Mouse (Mus musculus) neural tube, embryonic 10.5 days (tissue): ENCODE data around the gene Agbl1.

Source experiments
- DNase-seq: peaks from one replicate; pipeline ENCODE4 v3.0.0-alpha.2; 2017; ENCODE audit warnings: low spot score; ENCODE audit errors: extremely low spot score

Agbl1 gene

DNA sequence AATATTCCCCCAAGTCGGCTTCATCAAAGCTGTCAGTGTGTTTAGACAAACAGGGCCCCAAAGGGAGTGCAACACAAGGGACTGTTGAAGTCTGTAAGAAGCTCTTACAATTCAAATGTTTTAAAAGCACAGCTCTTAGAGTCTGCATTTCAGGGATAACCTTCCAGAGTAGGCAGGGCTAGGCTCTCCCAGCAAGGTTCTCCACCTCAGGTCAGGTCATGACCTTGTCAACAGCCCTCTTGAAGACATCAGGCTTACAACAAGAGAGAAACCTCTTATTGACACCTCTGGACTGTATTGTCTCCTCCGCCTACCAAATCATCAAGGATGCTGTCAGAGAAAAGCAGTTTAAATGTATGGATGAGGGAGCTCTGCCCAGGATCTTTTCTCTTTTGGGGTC is 692.0 kb downstream of the Agbl1 start:
- DNase-seq, result no peak

- no peak for DNase-seq
These were observed 705.5 kb downstream of the Agbl1 start for GRCm38 (mm10) chr7:76935219-76935618.

GRCm38 (mm10) chr7:76941531-76941930 is 711.8 kb downstream of the Agbl1 start:
- DNase-seq, result no peak

- DNase-seq, result peak; percentile 14
These were observed 741.6 kb downstream of the Agbl1 start for GRCm38 (mm10) chr7:76971334-76971733.

- DNase-seq, result no peak
These were observed 779.9 kb downstream of the Agbl1 start for GRCm38 (mm10) chr7:77009571-77009970.

DNA sequence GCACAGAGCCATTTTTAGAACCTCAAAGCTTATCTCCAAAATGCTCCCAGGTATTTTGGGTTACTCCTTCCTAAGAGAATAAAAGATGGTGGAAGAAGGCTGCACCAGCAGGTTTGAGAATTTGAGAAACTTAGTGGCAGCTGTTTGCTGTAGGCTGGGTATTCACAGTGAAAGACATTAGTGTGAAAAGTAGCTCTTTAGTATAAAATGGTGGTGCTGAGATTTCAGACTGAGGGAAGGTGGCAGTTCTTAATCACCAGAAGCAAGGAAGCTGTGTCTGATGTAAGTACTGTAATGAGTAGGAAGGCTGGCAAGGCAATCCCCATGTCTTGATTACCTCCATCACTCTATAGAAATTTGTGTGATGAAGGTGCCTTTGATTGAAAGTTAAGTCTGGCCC is 799.3 kb downstream of the Agbl1 start:
- DNase-seq, result no peak

DNA sequence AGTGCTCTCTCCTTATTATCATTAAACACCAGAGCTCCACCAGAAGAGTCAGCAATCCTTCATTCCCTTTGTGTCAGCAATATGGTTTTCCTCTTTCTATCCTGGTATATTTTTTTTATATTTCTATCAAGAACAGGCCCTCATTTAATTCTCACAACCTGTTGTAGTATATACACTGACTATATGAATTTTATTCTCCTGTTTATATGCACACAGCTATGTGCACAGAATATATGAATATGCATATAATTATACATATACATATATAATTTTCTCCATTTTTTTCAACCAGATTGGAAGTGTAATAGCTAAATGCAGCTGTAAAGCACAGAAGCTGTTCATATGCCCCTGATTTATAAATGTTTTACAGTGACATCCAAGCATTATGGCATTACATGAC is 846.3 kb downstream of the Agbl1 start:
- no peak for DNase-seq

DNA sequence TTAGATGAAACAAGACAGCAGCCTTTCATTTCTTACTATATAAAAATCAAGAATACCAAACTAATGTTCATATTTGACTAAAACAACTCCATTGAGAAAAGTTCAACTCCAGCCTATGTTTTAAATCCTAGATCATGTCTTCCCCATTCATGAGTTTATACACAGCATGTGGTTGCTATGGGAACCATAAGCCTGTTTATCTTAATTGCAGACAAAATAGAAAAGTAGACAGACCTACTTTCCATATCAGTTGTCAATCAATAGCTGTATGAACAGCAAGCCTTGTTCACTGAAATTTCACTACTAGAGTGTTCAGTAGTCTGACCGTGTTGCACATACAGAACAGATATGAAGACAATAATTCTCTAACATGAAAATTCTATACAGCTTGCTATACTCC is 857.6 kb downstream of the Agbl1 start:
- DNase-seq, result no peak

DNA sequence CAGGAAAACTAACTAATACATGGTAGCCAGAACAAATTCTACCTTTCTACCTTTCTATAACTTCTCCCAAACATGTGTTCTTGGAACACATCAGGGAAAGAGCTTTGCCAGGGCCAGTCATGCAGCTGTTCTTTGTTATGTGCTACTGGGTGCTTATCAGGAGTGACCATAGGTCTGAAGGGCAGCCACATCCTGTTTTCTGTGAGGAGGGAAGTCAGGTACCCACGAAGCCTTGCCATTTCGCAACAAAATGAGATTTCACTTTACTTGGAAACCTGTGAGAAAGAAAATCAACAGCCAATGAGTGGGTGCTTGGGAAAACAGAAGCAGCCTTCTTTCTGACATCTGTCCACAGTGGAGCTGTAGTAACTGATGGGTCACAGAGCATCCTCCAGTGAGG is 865.5 kb downstream of the Agbl1 start:
- DNase-seq, result no peak

GRCm38 (mm10) chr7:77114021-77114420 is 884.3 kb downstream of the Agbl1 start:
- DNase-seq, result no peak

- no peak for DNase-seq
These were observed 899.4 kb downstream of the Agbl1 start for GRCm38 (mm10) chr7:77129045-77129444.

GRCm38 (mm10) chr7:77131950-77132349 is 902.3 kb downstream of the Agbl1 start:
- DNase-seq, result no peak

- DNase-seq, result no peak
These were observed 903.1 kb downstream of the Agbl1 start for GRCm38 (mm10) chr7:77132615-77133420.

DNA sequence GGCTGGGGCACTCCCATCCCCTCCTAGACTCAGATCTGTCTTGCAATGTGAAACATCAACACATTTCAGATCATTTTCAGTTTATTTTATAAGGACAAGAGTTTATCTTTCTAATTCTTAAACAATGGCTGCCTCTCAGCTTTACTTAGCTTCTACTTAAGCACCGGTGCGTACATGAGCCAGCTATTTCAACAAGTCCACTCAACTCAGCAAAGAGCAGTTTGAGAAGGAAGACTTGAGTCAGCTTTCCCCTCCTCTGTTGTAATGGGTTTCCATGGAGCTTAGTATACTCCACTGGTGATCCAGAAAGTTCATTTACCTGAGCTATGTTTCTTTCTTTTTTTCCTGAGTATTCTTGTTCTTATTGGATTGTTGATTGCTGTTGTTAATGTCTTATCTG is 905.2 kb downstream of the Agbl1 start:
- DNase-seq, result no peak

DNA sequence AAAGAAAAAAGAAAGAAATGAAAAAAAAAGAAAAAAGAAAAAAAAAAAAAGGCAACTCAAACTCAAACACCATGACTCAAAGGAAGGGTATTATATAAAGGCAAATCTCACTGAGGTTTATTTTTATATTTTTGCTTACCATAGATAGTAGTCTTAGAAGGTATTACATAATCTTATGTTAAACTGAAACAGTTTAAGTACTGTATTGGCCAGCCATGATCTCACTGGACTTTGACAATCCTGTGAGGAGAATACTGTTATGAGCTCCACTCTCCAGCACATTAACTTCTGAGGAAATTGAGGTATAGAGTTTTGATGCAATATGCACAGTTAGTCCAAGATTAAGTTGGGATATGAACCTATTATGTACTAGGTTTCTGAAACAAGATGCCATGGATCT is 909.0 kb downstream of the Agbl1 start:
- DNase-seq, result no peak

DNA sequence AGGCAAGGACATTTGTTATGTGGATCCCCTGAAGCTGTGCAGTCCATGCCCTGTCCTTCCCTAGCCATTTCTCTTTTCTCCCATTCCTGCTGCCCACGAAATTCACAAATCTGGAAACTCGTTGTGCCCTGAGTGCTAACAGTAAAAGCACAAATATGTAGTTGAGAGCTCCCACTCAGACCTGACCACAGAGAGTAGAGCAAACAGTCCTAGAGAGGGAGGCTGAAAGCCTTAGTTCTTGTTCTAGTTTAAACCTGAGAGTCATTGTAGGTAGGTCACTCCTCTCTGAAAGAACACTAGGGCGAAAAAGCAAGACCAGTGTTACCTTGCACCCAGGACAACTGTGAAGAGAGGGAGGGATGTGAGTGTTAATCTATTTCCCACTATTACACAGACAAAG is 917.8 kb downstream of the Agbl1 start:
- no peak for DNase-seq

GRCm38 (mm10) chr7:77148820-77149219 is 919.1 kb downstream of the Agbl1 start:
- no peak for DNase-seq

- DNase-seq, result no peak
These were observed 920.2 kb downstream of the Agbl1 start for GRCm38 (mm10) chr7:77149846-77150245.

GRCm38 (mm10) chr7:77152393-77152792 is 922.7 kb downstream of the Agbl1 start:
- peak; percentile 15 for DNase-seq

- peak; percentile 15 for DNase-seq
These were observed 923.2 kb downstream of the Agbl1 start for GRCm38 (mm10) chr7:77152909-77153308.

- DNase-seq, result no peak
These were observed 935.2 kb downstream of the Agbl1 start for GRCm38 (mm10) chr7:77164921-77165320.
